39 mouse cellular contexts compared by ENCODE assay signal in genomic region chr5:90804574-90804973, GRCm38 (mm10). TPM values are rescaled to one million over a fixed set of nuclear protein-coding genes. Genes with fewer than 3 reads are reported as not detected.
"Had no signal": no experiment of that assay in that cellular context is flagged by ENCODE, and none has a peak within 500 bp of the region (broad histone marks: within the 10 kb centered on the region; RNA-seq: fewer than 3 reads in every experiment).

No protein-coding gene starts in this region.

- H3K4me2 ChIP-seq: heart, embryonic 11.5 days; heart, embryonic 13.5 days; heart, embryonic 15.5 days; hindbrain, embryonic 13.5 days; hindbrain, embryonic 15.5 days; kidney, embryonic 15.5 days; limb, embryonic 12.5 days; liver, embryonic 11.5 days; liver, embryonic 13.5 days; liver, embryonic 15.5 days had no signal

- H3K27me3 ChIP-seq: heart, embryonic 13.5 days; heart, embryonic 15.5 days; hindbrain, embryonic 13.5 days; hindbrain, embryonic 15.5 days; kidney, embryonic 15.5 days; limb, embryonic 12.5 days; liver, embryonic 13.5 days; liver, embryonic 15.5 days had no signal

- ATAC-seq: hindbrain, postnatal 0 days; intestine, embryonic 16.5 days had no signal

- H3K9ac ChIP-seq: heart, embryonic 13.5 days; heart, embryonic 15.5 days; hindbrain, embryonic 13.5 days; hindbrain, embryonic 15.5 days; kidney, embryonic 15.5 days; limb, embryonic 12.5 days; liver, embryonic 13.5 days; liver, embryonic 15.5 days had no signal

- DNase-seq: gastrocnemius, adult 2 months; gastrocnemius, postnatal 10 days; gastrocnemius, postnatal 25 days; heart, adult 11 months; heart, adult 2 months; heart, postnatal 14 days; heart, postnatal 36 days; kidney, adult 11 months; kidney, adult 2 months; kidney, adult 9 months; kidney, postnatal 14 days; kidney, postnatal 36 days; liver; liver, embryonic 13.5 days had no signal

- H3K27ac ChIP-seq: gastrocnemius, adult 2 months; heart, adult 2 months; heart, embryonic 13.5 days; heart, embryonic 15.5 days; hindbrain, embryonic 13.5 days; hindbrain, embryonic 15.5 days; hindbrain, postnatal 0 days; kidney, embryonic 15.5 days; kidney, postnatal 0 days; left cerebral cortex, adult 2 months; limb, embryonic 10.5 days; limb, embryonic 12.5 days; liver, embryonic 13.5 days; liver, embryonic 15.5 days had no signal

- H3K4me3 ChIP-seq: gastrocnemius, adult 2 months; heart, adult 2 months; heart, embryonic 13.5 days; heart, embryonic 15.5 days; hindbrain, embryonic 13.5 days; hindbrain, embryonic 15.5 days; kidney, embryonic 15.5 days; left cerebral cortex, adult 2 months; limb, embryonic 10.5 days; limb, embryonic 12.5 days; liver, embryonic 13.5 days; liver, embryonic 15.5 days had no signal

- H3K9me3 ChIP-seq: heart, embryonic 13.5 days; heart, embryonic 15.5 days; hindbrain, embryonic 13.5 days; hindbrain, embryonic 15.5 days; kidney, embryonic 15.5 days; limb, embryonic 10.5 days; limb, embryonic 12.5 days; liver, embryonic 13.5 days; liver, embryonic 15.5 days had no signal

- H3K4me1 ChIP-seq: heart, embryonic 13.5 days; heart, embryonic 15.5 days; hindbrain, embryonic 13.5 days; hindbrain, embryonic 15.5 days; kidney, embryonic 15.5 days; limb, embryonic 10.5 days; limb, embryonic 12.5 days; liver, embryonic 13.5 days; liver, embryonic 15.5 days had no signal

- H3K36me3 ChIP-seq: heart, embryonic 13.5 days; heart, embryonic 15.5 days; hindbrain, embryonic 13.5 days; hindbrain, embryonic 15.5 days; kidney, embryonic 15.5 days; limb, embryonic 10.5 days; limb, embryonic 12.5 days; liver, embryonic 13.5 days; liver, embryonic 15.5 days had no signal

RNA-seq across cellular contexts. Expression of gene Cxcl15, which starts 10.2 kb away (rescaled TPM):
- total RNA-seq: gastrocnemius, adult 2 months; gastrocnemius, postnatal 10 days; gastrocnemius, postnatal 25 days; gastrocnemius, postnatal 4 days; heart, adult 2 months; heart, postnatal 36 days; hematopoietic stem cell, adult 5-6 weeks; hindbrain, postnatal 0 days; layer of hippocampus, adult 18-20 months; layer of hippocampus, adult 8-10 months; layer of hippocampus, postnatal 10 days; layer of hippocampus, postnatal 25 days; left cerebral cortex, adult 2 months; left cerebral cortex, postnatal 14 days; left cerebral cortex, postnatal 36 days had no signal
- polyA plus RNA-seq: hindbrain, embryonic 13.5 days; hindbrain, embryonic 15.5 days; hindbrain, postnatal 0 days; kidney, adult 2 months; large intestine, adult 2 months; limb, embryonic 10.5 days; limb, embryonic 12.5 days; liver, embryonic 11.5 days; liver, embryonic 13.5 days; liver, embryonic 15.5 days had no signal

RNA-seq across cellular contexts. Expression of gene Cxcl3, which starts 18.7 kb away (rescaled TPM):
- total RNA-seq: gastrocnemius, adult 2 months; gastrocnemius, postnatal 10 days; gastrocnemius, postnatal 25 days; gastrocnemius, postnatal 4 days; heart, adult 2 months; heart, postnatal 14 days; heart, postnatal 36 days; hematopoietic stem cell, adult 5-6 weeks; hindbrain, postnatal 0 days; layer of hippocampus, adult 8-10 months; layer of hippocampus, postnatal 10 days; layer of hippocampus, postnatal 25 days; left cerebral cortex, adult 2 months; left cerebral cortex, postnatal 14 days; left cerebral cortex, postnatal 36 days had no signal
- polyA plus RNA-seq: heart, adult 2 months; heart, embryonic 11.5 days; heart, embryonic 13.5 days; heart, embryonic 15.5 days; heart, postnatal 0 days; hindbrain, embryonic 13.5 days; intestine, embryonic 14.5 days; intestine, embryonic 16.5 days; kidney, adult 2 months; kidney, embryonic 15.5 days; large intestine, adult 2 months; limb, embryonic 10.5 days; limb, embryonic 12.5 days; liver, embryonic 13.5 days; liver, embryonic 15.5 days had no signal

RNA-seq across cellular contexts. Expression of gene Ppbp, which starts 36.3 kb away (rescaled TPM):
- total RNA-seq: layer of hippocampus, postnatal 10 days; layer of hippocampus, postnatal 25 days had no signal

RNA-seq across cellular contexts. Expression of gene Cxcl5, which starts 45.4 kb away (rescaled TPM):
- total RNA-seq: gastrocnemius, adult 2 months; gastrocnemius, postnatal 10 days; gastrocnemius, postnatal 25 days; hematopoietic stem cell, adult 5-6 weeks; hindbrain, postnatal 0 days had no signal
- polyA plus RNA-seq: heart, embryonic 15.5 days; kidney, adult 2 months; kidney, embryonic 15.5 days; limb, embryonic 12.5 days had no signal
